Mouse (Mus musculus) C2C12 (cell line): ENCODE data around the gene Unc13c.

ENCODE experiments used
- CEBPB ChIP-seq: IDR thresholded peaks from one replicate; pipeline ENCODE4 v1.6.1; 2011; ENCODE audit warnings: low read depth, mild to moderate bottlenecking, control low read depth, moderate library complexity
- CTCF ChIP-seq: IDR thresholded peaks from one replicate; pipeline ENCODE4 v1.5.1; 2011; ENCODE audit not compliant: control insufficient read depth, insufficient read depth, insufficient read length
- FOSL1 ChIP-seq: IDR thresholded peaks from one replicate; pipeline ENCODE4 v1.8.0; 2011; ENCODE audit warnings: mild to moderate bottlenecking, low read length; ENCODE audit not compliant: poor library complexity, insufficient read depth, severe bottlenecking
- MAX ChIP-seq: IDR thresholded peaks from one replicate; pipeline ENCODE4 v1.6.1; 2011; ENCODE audit warnings: mild to moderate bottlenecking, control low read depth
- MYOD1 ChIP-seq: IDR thresholded peaks from one replicate; pipeline ENCODE4 v1.6.1; 2011; ENCODE audit warnings: low read depth; ENCODE audit not compliant: control insufficient read depth, insufficient read length
- MYOG ChIP-seq: IDR thresholded peaks from one replicate; pipeline ENCODE4 v1.6.1; 2011; ENCODE audit not compliant: control insufficient read depth, insufficient read length; ENCODE audit errors: extremely low read depth
- USF1 ChIP-seq: IDR thresholded peaks from one replicate; pipeline ENCODE4 v1.6.1; 2011; ENCODE audit warnings: low read depth, mild to moderate bottlenecking, control low read depth, moderate library complexity

DNA sequence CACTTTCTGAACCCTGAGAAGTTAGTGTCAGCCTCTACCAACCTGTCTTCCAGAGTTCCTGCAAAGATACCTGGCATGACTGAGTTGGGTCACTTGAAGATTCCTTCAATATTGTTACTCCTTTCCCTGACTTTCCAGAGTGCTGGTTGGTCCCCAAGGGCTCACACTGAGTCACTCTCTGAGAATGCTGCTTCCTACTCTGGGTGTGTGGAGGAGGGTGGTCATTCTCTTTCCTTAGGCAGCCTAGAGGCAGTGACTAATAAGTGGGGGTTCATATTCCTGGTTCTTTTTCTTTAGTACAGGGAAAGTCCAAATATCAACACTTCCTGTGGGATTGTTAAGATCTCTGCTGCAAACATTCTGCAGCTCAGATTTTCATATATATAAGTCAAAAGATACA lies 16.4 kb downstream of the Unc13c start:
- TF ChIP-seq CTCF = no peak
- no peak for TF ChIP-seq MAX
- TF ChIP-seq MYOD1 = no peak
- no peak for TF ChIP-seq USF1
- no peak for TF ChIP-seq MYOG
- TF ChIP-seq CEBPB = no peak
- no peak for TF ChIP-seq FOSL1
